Mouse (Mus musculus) kidney, postnatal 0 days (tissue): ENCODE measurements around the gene Mtor. TPM values are rescaled to one million over a fixed set of nuclear protein-coding genes. Genes with fewer than 3 reads are reported as not detected.

Source experiments
- ATAC-seq: fragments of 200-750 bp; cut with Nextera tagmentation; replicated peaks from 2 replicates; pipeline ENCODE4 v1.8.0; 2017; ENCODE audit warnings: low read depth, moderate number of reproducible peaks, moderate TSS enrichment, moderate library complexity; ENCODE audit not compliant: low FRiP score
- DNase-seq: peaks from one replicate; pipeline ENCODE4 v3.0.0-alpha.2; 2016; ENCODE audit warnings: low spot score
- H3K27ac ChIP-seq: fragments of 300-500 bp; sonication (generic); 2 replicates; pipeline ENCODE4 v1.5.1; 2014; ENCODE audit warnings: mild to moderate bottlenecking
- H3K27me3 ChIP-seq: fragments of 300-500 bp; sonication (generic); 2 replicates; pipeline ENCODE4 v1.6.1; 2014; ENCODE audit warnings: low read length, mixed read lengths; ENCODE audit not compliant: insufficient read depth
- H3K36me3 ChIP-seq: fragments of 300-500 bp; sonication (generic); 2 replicates; pipeline ENCODE4 v1.6.1; 2014; ENCODE audit warnings: low read length, mixed read lengths; ENCODE audit not compliant: insufficient read depth
- H3K4me1 ChIP-seq: fragments of 300-500 bp; sonication (generic); replicated peaks from 2 replicates; pipeline ENCODE4 v1.6.1; 2014; ENCODE audit warnings: antibody characterized with exemption, low read length, mixed read lengths; ENCODE audit not compliant: insufficient read depth
- H3K4me2 ChIP-seq: fragments of 300-500 bp; sonication (generic); 2 replicates; pipeline ENCODE4 v1.6.1; 2014; ENCODE audit warnings: mild to moderate bottlenecking, low read length, moderate library complexity, mixed read lengths
- H3K4me3 ChIP-seq: fragments of 300-500 bp; sonication (generic); replicated peaks from 2 replicates; pipeline ENCODE4 v1.5.1; 2014; ENCODE audit warnings: low read depth, low read length
- H3K9ac ChIP-seq: fragments of 300-500 bp; sonication (generic); 2 replicates; pipeline ENCODE4 v1.6.1; 2014; ENCODE audit warnings: low read depth, low read length
- H3K9me3 ChIP-seq: fragments of 300-500 bp; sonication (generic); replicated peaks from 2 replicates; pipeline ENCODE4 v1.6.1; 2016; ENCODE audit warnings: low read length, inconsistent platforms, mixed read lengths
- CTCF ChIP-seq: IDR thresholded peaks from 2 replicates; pipeline ENCODE4 v1.5.1; 2016; ENCODE audit warnings: antibody characterized with exemption, low read depth, mild to moderate bottlenecking, moderate library complexity
- WGBS: fragments of 180-500 bp; shearing (Covaris S2); extraction: QIAGEN DNeasy Blood & Tissue Kit; methylation state at CpG from one replicate; pipeline ENCODE4 v1.1.7; 2014; 5-methylcytosine and 5-hydroxymethylcytosine counted together
- polyA plus RNA-seq: library from polyadenylated mRNA; unstranded; fragments of >200 nt; fragmentation: Nextera tagmentation; extraction: Ambion mirVana; gene quantifications from 2 replicates; pipeline ENCODE4 v1.2.1, GENCODE M21; 2015

Mtor gene
- polyA plus RNA-seq, 1 experiment from 2014 or later = 21.6 TPM

GRCm38 (mm10) chr4:148583257-148583656, 134.8 kb downstream of the Mtor start:
- H3K36me3 ChIP-seq = peaks cover 28% of the 10 kb centered on the region
- no peak for TF ChIP-seq CTCF
- 66% methylated on average over 4 of the region's 4 CpGs for WGBS

DNA sequence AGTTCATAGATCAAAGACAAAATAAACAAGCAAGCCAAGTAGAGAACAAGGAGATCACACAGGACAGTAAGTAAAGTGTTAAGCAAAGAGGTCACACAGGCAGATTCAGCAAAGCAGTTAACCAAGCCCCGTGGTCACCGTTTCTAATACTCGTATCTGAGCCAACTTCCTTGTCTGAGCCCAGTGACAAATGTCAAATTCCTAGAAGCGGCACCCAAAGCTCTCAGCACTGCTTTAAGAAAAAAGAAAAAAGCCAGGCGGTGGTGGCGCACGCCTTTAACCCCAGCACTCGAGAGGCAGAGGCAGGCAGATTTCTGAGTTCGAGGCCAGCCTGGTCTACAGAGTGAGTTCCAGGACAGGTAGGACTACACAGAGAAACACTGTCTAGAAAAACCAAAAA, 138.2 kb downstream of the Mtor start:
- Histone ChIP-seq H3K36me3 (no peaks in the 10 kb centered on the region), H3K27me3 (no peaks in the 10 kb centered on the region; the same call in 1 of the 2 replicates), H3K4me3 (no peak overlapping the region), H3K9ac (no peak overlapping the region), H3K4me1 (0 out of 2 replicates have a peak, but pooled peaks cover 4% of the 10 kb centered on the region), H3K9me3 (no peaks in the 10 kb centered on the region), H3K27ac (no peak overlapping the region), H3K4me2 (no peak overlapping the region)
- no peak for TF ChIP-seq CTCF
- ATAC-seq (no peak), DNase-seq (no peak)
- WGBS = 66% methylated on average over 9 of the region's 9 CpGs

More at GRCm38 (mm10) chr4:148583257-148583656, 134.8 kb downstream of the Mtor start:
- H3K4me1 ChIP-seq = no peaks in the 10 kb centered on the region
- H3K9me3 ChIP-seq = no peaks in the 10 kb centered on the region
- H3K4me2 ChIP-seq = no peak overlapping the region
- DNase-seq (no peak), ATAC-seq (no peak)
- no peak overlapping the region for H3K27ac ChIP-seq
- no peak overlapping the region for H3K4me3 ChIP-seq
- H3K27me3 ChIP-seq = no peaks in the 10 kb centered on the region; the same call in 1 of the 2 replicates
- no peak overlapping the region for H3K9ac ChIP-seq

DNA sequence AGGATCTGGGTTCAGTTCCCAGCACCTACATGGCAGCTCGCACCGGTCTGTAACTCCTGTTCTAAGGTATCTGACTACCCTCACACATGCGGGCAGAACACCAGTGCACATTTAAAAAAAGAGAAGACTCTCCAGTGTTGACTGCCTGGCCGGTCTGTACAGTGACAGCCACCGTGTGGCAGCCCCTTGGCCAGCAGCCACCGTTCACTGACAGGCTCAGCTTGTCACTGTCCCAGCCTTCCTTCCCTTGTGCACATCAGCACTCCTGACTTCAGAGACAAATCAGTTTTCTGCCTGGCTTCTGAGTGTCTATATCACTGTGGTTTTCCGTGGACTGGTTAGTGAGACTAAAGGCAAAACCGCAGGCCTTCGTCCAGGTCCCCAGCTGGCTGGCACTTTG, 140.4 kb downstream of the Mtor start:
- Histone ChIP-seq H3K4me3 (no peak overlapping the region), H3K9ac (no peak overlapping the region), H3K27me3 (no peaks in the 10 kb centered on the region; the same call in 1 of the 2 replicates), H3K4me1 (0 out of 2 replicates have a peak, but pooled peaks cover 7% of the 10 kb centered on the region), H3K4me2 (no peak overlapping the region), H3K9me3 (no peaks in the 10 kb centered on the region), H3K36me3 (peaks cover 5% of the 10 kb centered on the region; the same call in 1 of the 2 replicates), H3K27ac (no peak overlapping the region)
- ATAC-seq = no peak
- TF ChIP-seq CTCF = no peak
- no peak for DNase-seq
- 80% methylated on average over 9 of the region's 9 CpGs for WGBS

DNA sequence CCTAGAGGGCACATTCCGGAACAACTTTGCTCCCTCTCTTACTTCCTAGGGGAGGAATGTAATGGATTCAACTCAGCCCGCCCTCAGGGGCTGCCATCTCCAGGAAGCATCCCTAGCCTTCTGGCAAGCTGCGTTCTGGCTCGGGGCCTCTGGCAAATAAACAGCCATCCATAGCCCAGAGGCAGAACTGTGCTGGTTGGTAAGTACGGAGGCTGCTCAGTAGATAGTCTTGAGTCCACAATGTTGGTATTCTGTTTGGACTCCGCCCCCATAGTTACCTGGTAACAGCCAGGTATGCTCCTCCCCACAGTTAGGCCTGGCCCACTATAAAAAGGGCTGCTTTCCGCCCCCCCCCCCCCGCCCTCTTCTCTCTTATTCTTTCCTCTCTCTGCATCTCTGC, 141.2 kb downstream of the Mtor start:
- no peak for ATAC-seq

DNA sequence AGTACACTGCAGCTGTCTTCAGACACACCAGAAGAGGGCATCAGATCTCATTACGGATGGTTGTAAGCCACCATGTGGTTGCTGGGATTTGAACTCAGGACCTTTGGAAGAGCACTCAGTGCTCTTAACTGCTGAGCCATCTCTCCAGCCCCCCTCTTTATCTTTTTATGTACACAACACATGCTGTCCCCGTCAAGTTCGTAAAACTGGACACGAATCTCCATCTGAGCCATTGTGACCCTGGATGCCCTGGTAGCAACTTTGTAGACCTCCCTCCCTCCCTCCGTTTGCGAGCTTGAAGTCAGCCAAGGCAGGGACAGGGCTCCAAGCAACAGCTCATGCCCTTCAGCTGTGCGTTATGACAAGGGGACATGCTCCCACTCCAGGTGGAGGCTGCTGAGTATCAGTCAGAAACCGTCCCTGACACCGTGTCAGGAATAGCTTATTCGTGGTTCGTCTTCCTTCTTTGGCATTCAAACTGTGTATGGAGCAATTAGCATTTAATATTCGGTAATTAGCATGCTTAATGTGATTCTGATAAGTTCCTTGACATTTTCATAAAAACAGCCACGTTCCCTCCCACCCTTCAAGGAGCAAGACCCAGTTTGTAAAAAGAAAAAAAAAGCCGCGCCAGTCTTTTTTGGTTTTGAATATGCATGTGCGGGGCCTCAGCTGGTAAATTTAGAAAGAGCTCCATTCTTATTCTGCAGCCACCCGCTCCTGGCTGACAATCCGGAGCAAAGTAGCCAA, 142.2 kb downstream of the Mtor start:
- no peak for DNase-seq

More for the DNA sequence above, 141.2 kb downstream of the Mtor start:
- WGBS = 49% methylated on average over 7 of the region's 8 CpGs
- Histone ChIP-seq H3K4me1 (0 out of 2 replicates have a peak, but pooled peaks cover 7% of the 10 kb centered on the region), H3K36me3 (peaks cover 13% of the 10 kb centered on the region; the same call in 1 of the 2 replicates), H3K4me2 (no peak overlapping the region), H3K9me3 (no peaks in the 10 kb centered on the region), H3K27me3 (no peaks in the 10 kb centered on the region; the same call in 1 of the 2 replicates), H3K4me3 (no peak overlapping the region), H3K27ac (no peak overlapping the region), H3K9ac (no peak overlapping the region)
- TF ChIP-seq CTCF = no peak
- no peak for DNase-seq

DNA sequence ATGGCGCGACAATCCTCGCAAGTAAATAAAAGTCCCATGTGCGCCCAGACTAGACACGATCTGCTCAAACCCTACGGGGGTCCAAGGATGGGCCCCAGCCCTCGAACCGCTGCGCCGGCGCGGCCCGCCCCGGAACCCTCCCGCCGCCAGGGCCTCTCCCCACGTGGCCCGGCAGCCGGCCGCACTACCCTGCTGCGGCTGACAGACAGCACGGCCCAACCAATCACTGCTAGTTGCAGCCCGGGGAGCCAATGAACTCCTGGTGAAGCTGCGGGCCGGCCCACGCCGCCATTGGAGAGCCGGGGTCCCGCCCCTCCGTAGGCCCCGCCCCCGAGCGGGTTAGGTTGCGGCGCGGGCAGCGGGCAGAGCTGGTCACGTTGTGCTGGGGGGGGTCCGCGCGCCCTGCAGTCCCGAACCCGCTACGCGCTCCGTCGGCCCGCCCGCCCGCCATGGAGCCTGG, 142.8 kb downstream of the Mtor start, which contains the start of gene Srm:
Srm (plus strand) TSS at position 333 of the 460 bp plus-strand sequence.
- no peak for TF ChIP-seq CTCF
- ATAC-seq = peak; percentile 99
- Histone ChIP-seq H3K9me3 (no peaks in the 10 kb centered on the region), H3K27ac (peak within 1 kb of the TSS; percentile 36; the same call in 1 of the 2 replicates), H3K9ac (peak within 1 kb of the TSS; percentile 69), H3K4me1 (0 out of 2 replicates have a peak, but pooled peaks cover 7% of the 10 kb centered on the region), H3K27me3 (no peaks in the 10 kb centered on the region; the same call in 1 of the 2 replicates), H3K36me3 (peaks cover 24% of the 10 kb centered on the region), H3K4me2 (peak within 1 kb of the TSS; percentile 88), H3K4me3 (peak within 1 kb of the TSS; percentile 88)
- DNase-seq = peak; percentile 99
- under 1% methylated on average over 48 of the region's 50 CpGs for WGBS

More for the DNA sequence above, 142.2 kb downstream of the Mtor start:
- Histone ChIP-seq H3K4me3 (peak overlapping the region; percentile 88), H3K27ac (peak overlapping the region; percentile 36; the same call in 1 of the 2 replicates), H3K9me3 (no peaks in the 10 kb centered on the region), H3K4me1 (0 out of 2 replicates have a peak, but pooled peaks cover 7% of the 10 kb centered on the region), H3K36me3 (peaks cover 23% of the 10 kb centered on the region), H3K9ac (peak overlapping the region; percentile 42; the same call in 1 of the 2 replicates), H3K27me3 (no peaks in the 10 kb centered on the region; the same call in 1 of the 2 replicates), H3K4me2 (peak overlapping the region; percentile 88)
- ATAC-seq = no peak
- no peak for TF ChIP-seq CTCF
- 4% methylated on average over 18 of the region's 18 CpGs for WGBS
